Mouse (Mus musculus): ENCODE measurements around the gene Arhgef28. TPM values are rescaled to one million over a fixed set of nuclear protein-coding genes. Genes with fewer than 3 reads are reported as not detected.

Gene Arhgef28
- polyA plus RNA-seq, 1 experiment from 2014 or later: 23.7 TPM

DNA sequence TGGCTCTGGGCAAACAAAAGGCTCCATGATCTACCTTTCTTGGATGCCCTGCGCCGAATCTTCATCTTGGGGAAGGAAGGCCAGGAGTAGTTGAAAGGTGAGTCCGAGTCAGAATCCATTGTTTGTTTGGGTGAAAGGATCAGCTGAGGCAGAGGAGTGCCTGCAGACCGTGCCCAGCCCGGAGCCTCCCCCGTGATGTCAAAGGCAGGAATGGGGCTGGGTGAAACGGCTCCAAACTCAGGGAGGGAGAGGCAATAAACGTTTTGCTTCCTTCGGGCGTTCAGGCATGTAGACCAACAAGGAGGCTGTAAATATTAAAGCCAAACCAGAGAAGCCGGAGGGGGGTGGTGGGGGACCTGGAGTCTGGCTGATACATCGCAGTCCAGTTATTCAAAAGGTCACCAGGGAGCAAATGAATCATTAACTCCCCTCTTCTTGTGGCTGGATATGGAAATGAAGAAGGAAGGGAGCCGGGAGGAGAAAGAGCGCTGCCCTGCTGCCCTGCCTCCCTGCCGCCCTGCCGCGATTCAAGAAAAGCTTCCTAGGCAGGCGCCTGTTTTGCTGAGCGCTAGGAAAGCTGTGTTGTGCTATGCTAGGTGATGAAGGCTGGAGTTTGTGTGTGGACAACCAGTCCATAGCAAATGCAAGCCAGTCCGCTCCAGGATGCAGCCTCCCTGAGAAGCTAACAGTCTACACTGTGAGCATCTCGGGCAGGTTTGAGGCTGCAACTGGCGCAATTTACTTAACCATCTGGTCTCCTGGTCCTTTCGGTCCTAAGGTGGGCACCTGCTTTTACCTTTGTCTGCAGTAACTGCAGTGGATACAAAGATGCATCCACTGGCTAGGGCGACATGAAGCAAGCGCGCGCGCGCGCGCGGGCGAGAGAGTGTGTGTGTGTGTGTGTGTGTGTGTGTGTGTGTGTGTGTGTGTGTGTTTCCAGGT, 190.0 kb downstream of the Arhgef28 start:
- peaks cover 22% of the 10 kb centered on the region for H3K4me1 ChIP-seq (replicated peaks)
- peak; percentile 27; the same call in 1 of the 2 replicates for ATAC-seq (ENCODE audit: insufficient number of reproducible peaks, insufficient read depth, low FRiP score, low TSS enrichment, low read depth)
- WGBS: 12% methylated on average over 33 of the region's 33 CpGs
- no peaks in the 10 kb centered on the region for H3K36me3 ChIP-seq
- peak overlapping the region; percentile 69 for H3K9ac ChIP-seq (replicated peaks)
- H3K9me3 ChIP-seq: no peaks in the 10 kb centered on the region
- H3K4me2 ChIP-seq: peak overlapping the region; percentile 88
- peak overlapping the region; percentile 88 for H3K27ac ChIP-seq
- no peaks in the 10 kb centered on the region for H3K27me3 ChIP-seq
- peak overlapping the region; percentile 50 for H3K4me3 ChIP-seq (replicated peaks)

DNA sequence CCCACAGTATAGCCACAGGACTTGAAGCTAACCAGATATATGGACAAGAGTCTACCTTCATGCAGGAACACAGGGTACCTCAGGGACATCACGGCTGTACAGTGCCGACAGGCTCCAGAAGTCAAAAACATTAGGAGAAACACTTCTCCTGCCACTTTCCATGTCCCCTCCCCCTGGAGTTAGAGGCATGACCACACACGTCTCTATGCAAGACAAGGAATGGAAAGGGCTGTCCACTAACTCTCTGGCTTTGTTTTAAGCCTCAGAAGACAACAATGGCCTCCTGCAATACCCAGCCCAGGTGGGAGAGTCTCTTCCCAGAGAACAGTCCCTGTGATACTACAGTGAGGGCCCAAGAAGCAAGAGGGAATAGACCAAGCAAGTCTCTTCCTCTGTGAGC, 191.3 kb downstream of the Arhgef28 start:
- H3K9ac ChIP-seq (replicated peaks): peak overlapping the region; percentile 69
- H3K9me3 ChIP-seq: no peaks in the 10 kb centered on the region
- ATAC-seq (ENCODE audit: insufficient number of reproducible peaks, insufficient read depth, low FRiP score, low TSS enrichment, low read depth): no peak
- peaks cover 22% of the 10 kb centered on the region for H3K4me1 ChIP-seq (replicated peaks)
- H3K4me3 ChIP-seq (replicated peaks): peak overlapping the region; percentile 50
- no peaks in the 10 kb centered on the region for H3K36me3 ChIP-seq
- H3K27me3 ChIP-seq: no peaks in the 10 kb centered on the region
- H3K4me2 ChIP-seq: peak overlapping the region; percentile 88
- H3K27ac ChIP-seq: peak overlapping the region; percentile 57; the same call in 1 of the 2 replicates
- 55% methylated on average over 3 of the region's 3 CpGs for WGBS

DNA sequence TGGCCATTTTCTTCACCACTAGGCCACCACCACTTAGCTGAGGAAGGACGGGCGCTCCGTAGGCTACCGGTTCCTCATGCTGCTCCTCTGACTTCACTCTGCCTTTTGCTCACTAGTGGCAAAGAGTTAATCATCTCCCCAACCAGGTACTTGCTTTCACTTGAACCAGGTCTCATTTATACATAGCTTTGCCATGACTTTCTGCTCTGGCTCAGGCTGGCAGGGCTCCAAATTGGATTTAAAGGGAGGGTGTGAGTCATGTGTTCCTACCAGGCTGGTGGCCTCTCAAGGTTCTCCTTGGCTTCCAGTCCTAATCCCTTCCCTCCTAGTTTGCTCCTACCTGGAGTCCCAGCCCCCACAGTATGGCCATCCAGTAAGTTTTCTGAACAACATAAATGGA, 192.5 kb downstream of the Arhgef28 start:
- 90% methylated on average over 4 of the region's 4 CpGs for WGBS
- no peaks in the 10 kb centered on the region for H3K36me3 ChIP-seq
- no peak overlapping the region for H3K9ac ChIP-seq (replicated peaks)
- H3K27ac ChIP-seq: no peak overlapping the region
- no peak overlapping the region for H3K4me3 ChIP-seq (replicated peaks)
- ATAC-seq (ENCODE audit: insufficient number of reproducible peaks, insufficient read depth, low FRiP score, low TSS enrichment, low read depth): no peak
- peaks cover 22% of the 10 kb centered on the region for H3K4me1 ChIP-seq (replicated peaks)
- no peaks in the 10 kb centered on the region for H3K27me3 ChIP-seq
- H3K4me2 ChIP-seq: 0 out of 2 replicates have a peak overlapping the region, but pooled peaks have one; percentile 5
- no peaks in the 10 kb centered on the region for H3K9me3 ChIP-seq

DNA sequence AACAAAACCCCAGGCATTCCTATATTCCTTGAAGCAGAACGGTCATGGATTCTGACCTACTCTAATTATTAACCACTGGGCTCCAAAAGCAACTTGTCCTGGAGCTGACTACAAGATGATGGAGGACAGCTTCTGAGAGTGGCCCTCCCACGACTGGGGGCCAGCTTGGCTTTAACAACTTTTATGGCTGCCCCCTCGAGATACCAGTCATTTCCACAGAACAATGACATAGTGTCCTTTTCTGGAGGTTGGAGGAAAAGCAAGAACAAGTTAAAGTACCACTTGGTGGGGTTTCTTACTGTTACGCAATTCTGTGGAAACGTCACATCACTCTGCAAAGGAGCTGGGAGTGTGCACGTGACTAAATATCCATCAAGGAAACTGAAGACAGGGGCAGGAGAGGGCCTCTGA, 194.3 kb downstream of the Arhgef28 start:
- no peak overlapping the region for H3K4me2 ChIP-seq
- H3K9ac ChIP-seq (replicated peaks): no peak overlapping the region
- H3K9me3 ChIP-seq: no peaks in the 10 kb centered on the region
- no peaks in the 10 kb centered on the region for H3K27me3 ChIP-seq
- H3K4me3 ChIP-seq (replicated peaks): no peak overlapping the region
- H3K27ac ChIP-seq: no peak overlapping the region
- ATAC-seq (ENCODE audit: insufficient number of reproducible peaks, insufficient read depth, low FRiP score, low TSS enrichment, low read depth): no peak
- H3K4me1 ChIP-seq (replicated peaks): peaks cover 18% of the 10 kb centered on the region
- 0 out of 2 replicates have a peak, but pooled peaks cover 5% of the 10 kb centered on the region for H3K36me3 ChIP-seq
- WGBS: 68% methylated on average over 6 of the region's 6 CpGs

DNA sequence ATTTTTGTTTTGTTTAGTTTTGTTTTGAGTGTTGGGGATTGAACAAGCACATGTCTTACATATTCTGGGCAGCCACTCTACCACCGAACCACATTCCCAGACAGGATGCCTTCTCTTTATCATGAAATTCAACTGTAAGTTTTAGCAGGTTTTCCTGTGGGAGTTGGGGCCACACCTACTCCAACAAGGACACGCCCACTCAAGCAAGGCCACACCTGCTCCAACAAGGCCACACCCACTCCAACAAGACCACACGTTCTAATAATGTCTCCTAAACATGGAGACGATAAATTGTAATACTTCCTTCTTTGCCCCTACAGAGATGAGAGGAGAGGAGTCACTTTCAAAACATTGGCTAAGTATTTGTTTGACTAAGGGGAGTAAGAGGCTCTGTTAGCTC, 197.2 kb downstream of the Arhgef28 start:
- no peak overlapping the region for H3K27ac ChIP-seq
- no peak overlapping the region for H3K4me3 ChIP-seq (replicated peaks)
- H3K27me3 ChIP-seq: no peaks in the 10 kb centered on the region
- H3K36me3 ChIP-seq: 0 out of 2 replicates have a peak, but pooled peaks cover 5% of the 10 kb centered on the region
- ATAC-seq (ENCODE audit: insufficient number of reproducible peaks, insufficient read depth, low FRiP score, low TSS enrichment, low read depth): no peak
- no peaks in the 10 kb centered on the region for H3K9me3 ChIP-seq
- peaks cover 7% of the 10 kb centered on the region; the same call in 1 of the 2 replicates for H3K4me1 ChIP-seq (replicated peaks)
- H3K9ac ChIP-seq (replicated peaks): no peak overlapping the region
- H3K4me2 ChIP-seq: no peak overlapping the region
- 74% methylated on average over 4 of the region's 4 CpGs for WGBS

DNA sequence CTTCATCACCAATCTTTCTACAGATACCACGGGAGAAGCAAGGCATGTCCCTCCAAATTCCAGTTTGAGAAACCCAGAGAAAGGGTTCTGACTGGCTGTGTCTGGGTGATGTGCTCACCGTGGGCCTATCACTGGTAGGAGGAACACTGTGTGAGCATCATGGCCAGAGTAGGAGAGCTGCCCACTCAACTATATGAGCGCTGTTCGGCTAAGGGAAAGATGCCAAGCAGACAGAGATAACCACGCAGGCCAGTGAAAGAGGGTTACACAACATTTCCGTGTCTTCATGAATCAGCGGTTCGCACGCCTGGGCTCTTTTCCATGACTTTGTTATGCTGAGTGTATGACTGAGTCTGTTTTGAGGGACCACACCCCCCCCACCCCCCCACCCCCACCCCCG, 197.7 kb downstream of the Arhgef28 start:
- Histone ChIP-seq H3K4me1 (replicated peaks) (peaks cover 3% of the 10 kb centered on the region; the same call in 1 of the 2 replicates), H3K27me3 (no peaks in the 10 kb centered on the region), H3K9ac (replicated peaks) (no peak overlapping the region), H3K9me3 (no peaks in the 10 kb centered on the region), H3K36me3 (0 out of 2 replicates have a peak, but pooled peaks cover 5% of the 10 kb centered on the region), H3K4me2 (no peak overlapping the region), H3K27ac (no peak overlapping the region), H3K4me3 (replicated peaks) (no peak overlapping the region)
- no peak for ATAC-seq (ENCODE audit: insufficient number of reproducible peaks, insufficient read depth, low FRiP score, low TSS enrichment, low read depth)
- 95% methylated on average over 9 of the region's 10 CpGs for WGBS

DNA sequence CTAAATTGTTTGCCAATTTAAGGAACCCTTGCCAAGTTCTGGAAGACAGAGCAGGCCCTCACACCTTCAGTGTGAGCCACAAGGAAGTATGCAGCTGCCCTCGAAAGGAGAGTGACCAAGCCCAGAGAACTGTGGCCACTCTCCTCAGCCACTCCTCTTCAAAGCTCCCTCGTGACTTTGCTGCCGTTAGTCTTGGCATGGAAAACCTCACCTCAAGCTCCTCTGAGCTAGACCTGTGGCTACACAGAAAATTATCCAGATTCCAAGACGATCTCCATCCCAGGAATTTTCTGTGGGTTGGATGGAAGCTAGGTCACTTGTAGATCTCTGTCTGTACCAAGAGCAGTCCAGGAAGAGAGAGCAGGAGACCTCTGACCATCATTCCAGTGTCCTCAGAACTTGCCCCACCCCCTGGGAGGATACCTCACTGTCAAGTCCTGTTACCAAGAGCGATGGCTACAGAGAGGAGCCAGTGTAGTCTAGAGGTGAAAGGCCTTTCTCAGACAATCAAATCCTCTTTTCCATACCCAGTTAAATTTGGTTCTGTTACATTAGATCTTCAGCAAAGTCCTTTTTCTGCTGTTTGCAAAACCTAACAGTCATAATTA, 200.5 kb downstream of the Arhgef28 start:
- no peak overlapping the region for H3K4me2 ChIP-seq
- H3K9me3 ChIP-seq: no peaks in the 10 kb centered on the region
- no peak overlapping the region for H3K9ac ChIP-seq (replicated peaks)
- no peaks in the 10 kb centered on the region for H3K27me3 ChIP-seq
- no peak overlapping the region for H3K27ac ChIP-seq
- H3K4me1 ChIP-seq (replicated peaks): peaks cover 9% of the 10 kb centered on the region; the same call in 1 of the 2 replicates
- no peak for ATAC-seq (ENCODE audit: insufficient number of reproducible peaks, insufficient read depth, low FRiP score, low TSS enrichment, low read depth)
- 0 out of 2 replicates have a peak, but pooled peaks cover 5% of the 10 kb centered on the region for H3K36me3 ChIP-seq
- no peak overlapping the region for H3K4me3 ChIP-seq (replicated peaks)
- 73% methylated on average over 5 of the region's 5 CpGs for WGBS

DNA sequence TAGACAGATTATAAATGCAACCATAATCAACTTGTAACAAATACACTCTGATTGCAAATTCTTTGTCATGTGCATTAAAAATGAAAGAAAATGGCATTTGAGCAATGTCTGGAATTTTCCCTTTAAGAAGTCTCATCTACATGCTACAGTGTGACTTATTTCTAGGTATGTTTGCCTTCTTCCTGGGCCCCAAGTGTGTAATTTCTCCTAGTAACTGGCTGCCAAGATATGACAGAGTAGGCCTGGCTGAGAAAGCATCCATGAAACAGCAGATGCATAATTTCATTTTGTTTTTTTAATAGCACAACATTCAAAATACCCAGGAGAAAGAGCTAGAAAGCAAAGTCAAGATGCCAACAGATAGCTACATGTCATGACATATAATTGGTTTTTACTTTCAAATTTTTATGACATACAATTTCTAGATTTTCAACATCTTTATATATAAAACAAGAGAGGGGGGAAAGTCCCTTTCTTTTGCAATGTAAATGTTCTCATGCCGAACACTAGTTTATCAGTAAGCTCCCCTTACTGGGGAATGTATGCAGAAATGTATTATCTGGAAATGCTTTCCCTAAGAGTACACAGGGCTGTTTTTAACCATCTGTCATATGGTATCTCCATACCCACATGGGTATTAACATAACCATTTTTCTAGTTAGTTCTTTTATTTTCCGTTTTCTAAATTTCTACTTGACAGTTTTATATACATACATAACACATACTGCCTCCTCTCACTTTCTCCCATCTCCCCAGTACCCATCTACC, 201.4 kb downstream of the Arhgef28 start:
- no peak for ATAC-seq (ENCODE audit: insufficient number of reproducible peaks, insufficient read depth, low FRiP score, low TSS enrichment, low read depth)
- no peak overlapping the region for H3K27ac ChIP-seq
- peaks cover 9% of the 10 kb centered on the region; the same call in 1 of the 2 replicates for H3K4me1 ChIP-seq (replicated peaks)
- 83% methylated on average over 2 of the region's 2 CpGs for WGBS
- H3K36me3 ChIP-seq: 0 out of 2 replicates have a peak, but pooled peaks cover 5% of the 10 kb centered on the region
- no peaks in the 10 kb centered on the region for H3K27me3 ChIP-seq
- no peak overlapping the region for H3K9ac ChIP-seq (replicated peaks)
- H3K9me3 ChIP-seq: no peaks in the 10 kb centered on the region
- no peak overlapping the region for H3K4me2 ChIP-seq
- H3K4me3 ChIP-seq (replicated peaks): no peak overlapping the region

DNA sequence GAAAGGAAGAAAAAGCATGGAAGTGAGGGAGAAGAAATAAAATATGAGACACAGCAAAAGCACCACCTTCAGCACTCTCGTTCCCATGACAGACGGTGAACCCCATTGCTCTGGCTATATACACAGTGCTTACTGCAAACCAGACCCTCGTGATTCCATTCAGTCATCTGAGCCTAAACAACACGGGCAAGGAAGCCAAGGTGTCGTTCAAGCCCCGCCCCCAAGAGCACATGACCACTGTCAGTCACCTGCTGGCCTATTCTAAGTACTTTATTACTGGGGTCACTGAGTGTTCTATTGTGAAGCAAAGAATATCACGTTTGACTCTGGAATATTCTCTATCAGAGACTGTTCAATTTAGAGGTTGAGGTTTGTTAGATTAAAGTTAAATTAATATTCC, 202.5 kb downstream of the Arhgef28 start:
- Histone ChIP-seq H3K4me1 (replicated peaks) (peaks cover 9% of the 10 kb centered on the region; the same call in 1 of the 2 replicates), H3K27ac (no peak overlapping the region), H3K27me3 (no peaks in the 10 kb centered on the region), H3K36me3 (0 out of 2 replicates have a peak, but pooled peaks cover 5% of the 10 kb centered on the region), H3K4me2 (no peak overlapping the region), H3K9me3 (no peaks in the 10 kb centered on the region), H3K9ac (replicated peaks) (no peak overlapping the region), H3K4me3 (replicated peaks) (no peak overlapping the region)
- no peak for ATAC-seq (ENCODE audit: insufficient number of reproducible peaks, insufficient read depth, low FRiP score, low TSS enrichment, low read depth)
- WGBS: 39% methylated on average over 7 of the region's 7 CpGs

DNA sequence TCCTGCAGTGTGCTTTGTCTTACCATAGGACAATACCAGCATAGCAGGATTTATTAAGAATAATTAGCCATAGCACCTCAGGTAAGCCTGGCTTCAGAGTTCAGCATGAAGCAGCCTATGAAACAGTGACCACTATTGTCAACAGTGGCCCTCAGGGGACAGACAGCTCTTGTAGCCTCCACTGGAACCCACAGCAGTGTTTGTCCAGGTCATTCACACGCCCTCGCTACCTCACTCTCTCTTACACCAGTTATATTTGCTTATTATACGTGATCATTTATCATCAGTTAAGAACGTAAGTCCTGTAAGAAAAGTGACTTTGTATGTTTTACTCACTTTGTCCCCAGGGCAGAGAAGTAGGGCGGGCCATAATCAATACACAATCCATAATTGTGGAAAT, 203.6 kb downstream of the Arhgef28 start:
- Histone ChIP-seq H3K27ac (no peak overlapping the region), H3K9me3 (no peaks in the 10 kb centered on the region), H3K4me3 (replicated peaks) (no peak overlapping the region), H3K4me2 (no peak overlapping the region), H3K9ac (replicated peaks) (no peak overlapping the region), H3K27me3 (no peaks in the 10 kb centered on the region), H3K36me3 (no peaks in the 10 kb centered on the region), H3K4me1 (replicated peaks) (peaks cover 9% of the 10 kb centered on the region; the same call in 1 of the 2 replicates)
- WGBS: 88% methylated on average over 5 of the region's 5 CpGs
- no peak for ATAC-seq (ENCODE audit: insufficient number of reproducible peaks, insufficient read depth, low FRiP score, low TSS enrichment, low read depth)
